Comparison of ENCODE assay signal across 17 mouse cellular contexts in genomic region chr15:86354932-86355331, GRCm38 (mm10).
DNase-seq lines count a peak whose midpoint lies in the region; ATAC-seq lines count a peak whose summit lies in the region.
"Had no signal": no experiment of that assay in that cellular context is flagged by ENCODE, and none has a peak within 500 bp of the region (broad histone marks: within the 10 kb centered on the region; RNA-seq: fewer than 3 reads in every experiment).

No protein-coding gene starts in this region.

- ATAC-seq in granulocyte monocyte progenitor cell, adult 5-6 weeks (replicated peaks; ENCODE audit: poor library complexity, severe bottlenecking), result peak; percentile 79
- peak; percentile 77 for ATAC-seq in megakaryocyte progenitor cell, adult 5-6 weeks (replicated peaks; ENCODE audit: poor library complexity)
- ATAC-seq: forebrain, embryonic 14.5 days; forebrain, embryonic 16.5 days had no signal

- DNase-seq in 416B (ENCODE audit: low read depth), result peak; percentile 46
- no peak for DNase-seq in spleen, postnatal 14 days (ENCODE audit: low spot score in 2 of 2)
- no peak for DNase-seq in adrenal gland, adult 8-10 months
- DNase-seq: adrenal gland, adult 2 months; adrenal gland, postnatal 14 days; adrenal gland, postnatal 36 days; cerebellum, adult 11 months; cerebellum, adult 18-20 months; cerebellum, adult 8-10 months; cerebellum, adult 9-11 months; cerebellum, postnatal 14 days; cerebellum, postnatal 36 days; embryo, embryonic 11 days had no signal
